Mouse (Mus musculus) megakaryocyte, embryonic 14.5 days (primary cell): ENCODE results near the gene Aldh1a7.

Experiments
- FLI1 ChIP-seq: IDR thresholded peaks from 2 replicates; pipeline ENCODE4 v1.6.1; 2012; ENCODE audit warnings: low read length, inconsistent platforms, mixed read lengths
- GATA1 ChIP-seq: IDR thresholded peaks from 3 replicates; pipeline ENCODE4 v1.6.1; 2012; ENCODE audit warnings: mixed read lengths, low read length, inconsistent platforms, borderline replicate concordance

DNA sequence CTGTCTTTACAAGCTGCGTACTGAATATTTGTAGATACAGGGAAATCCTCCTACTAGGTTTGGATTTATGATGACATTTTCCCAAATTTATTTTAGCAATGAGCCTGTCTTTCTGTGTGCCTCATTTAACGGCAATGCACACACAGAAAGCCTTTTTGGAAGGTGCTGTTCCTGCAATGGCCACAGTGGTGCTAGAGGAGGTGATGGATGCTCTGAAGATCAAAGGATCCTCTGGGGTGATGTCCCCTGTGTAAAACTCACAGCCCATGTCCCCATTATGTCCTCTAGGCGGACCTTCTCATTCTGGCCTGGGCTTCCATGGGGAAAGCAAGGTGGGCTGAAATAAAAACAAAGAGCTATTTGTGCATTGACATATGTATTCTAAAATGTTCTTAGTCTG, 83.0 kb downstream of the Aldh1a7 start:
- TF ChIP-seq GATA1 = no peak
- TF ChIP-seq FLI1 = no peak
